Mouse (Mus musculus) liver, embryonic 16.5 days (tissue): ENCODE results near the gene Ak1. TPM values are rescaled to one million over a fixed set of nuclear protein-coding genes. Genes with fewer than 3 reads are reported as not detected.
A peak's percentile ranks its signal among the peaks of the same experiment; 100 is the strongest.

Experiments
- ATAC-seq: fragments of 200-750 bp; cut with Nextera tagmentation; 2 replicates; pipeline ENCODE4 v1.8.0; 2017; ENCODE audit warnings: low read depth, mild to moderate bottlenecking, moderate number of reproducible peaks, moderate library complexity
- H3K27ac ChIP-seq: fragments of 300-500 bp; sonication (generic); 2 replicates; pipeline ENCODE4 v1.5.1; 2014; ENCODE audit warnings: mild to moderate bottlenecking, low read length
- H3K27me3 ChIP-seq: fragments of 300-500 bp; sonication (generic); 2 replicates; pipeline ENCODE4 v1.6.1; 2014; ENCODE audit warnings: low read depth, low read length, mixed read lengths; ENCODE audit not compliant: control insufficient read depth, insufficient read depth
- H3K36me3 ChIP-seq: fragments of 300-500 bp; sonication (generic); 2 replicates; pipeline ENCODE4 v1.6.1; 2014; ENCODE audit warnings: mild to moderate bottlenecking; ENCODE audit not compliant: control insufficient read depth, insufficient read depth
- H3K4me1 ChIP-seq: fragments of 300-500 bp; sonication (generic); 2 replicates; pipeline ENCODE4 v1.6.1; 2014; ENCODE audit warnings: low read depth, low read length, mixed read lengths; ENCODE audit not compliant: control insufficient read depth
- H3K4me2 ChIP-seq: fragments of 300-500 bp; sonication (generic); 2 replicates; pipeline ENCODE4 v1.6.1; 2014; ENCODE audit warnings: low read depth, low read length, mixed read lengths
- H3K4me3 ChIP-seq: fragments of 300-500 bp; sonication (generic); 2 replicates; pipeline ENCODE4 v1.5.1; 2014; ENCODE audit warnings: low read depth, mild to moderate bottlenecking, low read length
- H3K9ac ChIP-seq: fragments of 300-500 bp; sonication (generic); 2 replicates; pipeline ENCODE4 v1.6.1; 2014; ENCODE audit warnings: low read depth, low read length
- H3K9me3 ChIP-seq: fragments of 300-500 bp; sonication (generic); replicated peaks from 2 replicates; pipeline ENCODE4 v1.6.1; 2016; ENCODE audit warnings: low read length; ENCODE audit not compliant: control insufficient read depth
- WGBS: fragments of 180-500 bp; shearing (Covaris S2); extraction: QIAGEN DNeasy Blood & Tissue Kit; methylation state at CpG from one replicate; pipeline ENCODE4 v1.1.7; 2014; ENCODE audit not compliant: insufficient replicate concordance; 5-methylcytosine and 5-hydroxymethylcytosine counted together
- polyA plus RNA-seq: library from polyadenylated mRNA; unstranded; fragments of >200 nt; fragmentation: Nextera tagmentation; extraction: Ambion mirVana; gene quantifications from 2 replicates; pipeline ENCODE4 v1.2.1, GENCODE M21; 2015

The Ak1 gene
- 3.4 and 7.9 TPM in 2 replicates for polyA plus RNA-seq

DNA sequence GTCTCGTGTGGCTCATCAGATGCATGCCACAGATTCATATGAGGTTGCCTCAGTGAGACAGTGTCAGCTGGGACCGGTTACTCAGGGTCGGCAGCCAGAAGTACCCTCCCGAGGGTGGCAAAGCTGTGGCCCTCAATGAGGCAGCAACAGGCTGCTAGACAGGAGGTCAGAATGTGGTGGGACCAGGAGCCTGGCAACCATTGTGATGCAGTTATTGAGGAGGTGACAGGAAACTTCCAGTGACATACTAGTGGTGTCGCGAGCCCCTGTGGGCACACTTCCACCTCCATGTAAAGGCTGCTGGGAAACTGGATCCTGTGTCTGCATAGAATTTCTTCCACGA lies at the start of gene Ak1:
TSS of gene Ak1 (plus strand) at position 242 of the 343 bp plus-strand sequence.
- Histone ChIP-seq H3K9ac (no peak within 1 kb of the TSS), H3K4me2 (no peak within 1 kb of the TSS)
- WGBS = 43% methylated on average over 7 of the region's 7 CpGs

DNA sequence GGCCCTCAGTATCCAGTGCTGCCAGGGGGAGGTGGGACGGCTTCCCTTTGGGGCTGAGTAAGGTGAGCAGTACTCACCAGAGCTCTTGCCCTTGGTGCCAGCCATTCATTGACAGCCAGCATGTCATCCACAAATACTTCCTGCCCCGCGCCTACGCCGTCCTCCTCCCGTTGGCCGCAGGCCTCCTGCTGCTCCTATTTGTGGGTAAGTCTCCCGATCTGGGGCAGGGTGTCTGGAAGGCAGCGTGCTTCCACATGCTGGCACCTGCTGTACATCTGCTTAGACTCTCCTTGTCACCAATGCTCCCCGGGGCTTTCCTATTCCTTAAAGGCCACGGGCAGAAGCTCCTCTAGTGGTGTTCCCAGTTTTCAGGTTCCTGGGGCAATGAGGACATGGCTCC lies 49.4 kb upstream of the Ak1 start:
- H3K27me3 ChIP-seq = no peaks in the 10 kb centered on the region; the same call in 1 of the 2 replicates
- no peak overlapping the region for H3K27ac ChIP-seq
- peaks cover 18% of the 10 kb centered on the region for H3K4me1 ChIP-seq
- no peak overlapping the region for H3K9ac ChIP-seq
- peaks cover 7% of the 10 kb centered on the region; the same call in 1 of the 2 replicates for H3K36me3 ChIP-seq
- peak overlapping the region; percentile 85; the same call in 1 of the 2 replicates for H3K4me2 ChIP-seq
- ATAC-seq = no peak
- no peak overlapping the region for H3K4me3 ChIP-seq
- WGBS = 89% methylated on average over 11 of the region's 11 CpGs
- no peaks in the 10 kb centered on the region for H3K9me3 ChIP-seq

More for the DNA sequence above, at the start of gene Ak1:
- H3K27me3 ChIP-seq = no peaks in the 10 kb centered on the region
- no peak for ATAC-seq
- H3K27ac ChIP-seq = no peak within 1 kb of the TSS
- H3K4me3 ChIP-seq = no peak within 1 kb of the TSS
- peaks cover 25% of the 10 kb centered on the region for H3K4me1 ChIP-seq
- 0 out of 2 replicates have a peak, but pooled peaks cover 2% of the 10 kb centered on the region for H3K9me3 ChIP-seq
- H3K36me3 ChIP-seq = peaks cover 9% of the 10 kb centered on the region

DNA sequence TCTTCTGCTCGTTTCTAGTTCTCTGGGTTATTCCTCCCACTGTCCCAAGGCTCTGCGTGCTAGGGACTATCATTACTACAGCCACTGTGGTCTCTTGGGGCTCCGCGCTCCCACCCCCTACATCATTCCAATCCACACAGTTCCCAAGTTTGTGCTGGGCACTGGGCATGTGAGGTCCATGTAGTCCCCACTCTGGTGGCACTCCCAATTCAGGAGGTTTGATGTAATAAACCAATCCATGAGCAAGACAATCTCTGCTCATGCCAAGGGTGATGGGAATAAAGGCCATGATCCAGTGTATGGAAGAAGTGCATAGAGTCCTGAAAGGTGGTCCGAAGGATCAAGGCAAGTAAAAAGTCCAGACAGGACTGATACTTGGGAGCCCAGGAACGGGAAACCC lies 47.1 kb upstream of the Ak1 start, which contains the start of gene Pip5kl1:
TSS of gene Pip5kl1 (plus strand) at position 301 of the 400 bp plus-strand sequence.
- H3K27ac ChIP-seq = no peak within 1 kb of the TSS

DNA sequence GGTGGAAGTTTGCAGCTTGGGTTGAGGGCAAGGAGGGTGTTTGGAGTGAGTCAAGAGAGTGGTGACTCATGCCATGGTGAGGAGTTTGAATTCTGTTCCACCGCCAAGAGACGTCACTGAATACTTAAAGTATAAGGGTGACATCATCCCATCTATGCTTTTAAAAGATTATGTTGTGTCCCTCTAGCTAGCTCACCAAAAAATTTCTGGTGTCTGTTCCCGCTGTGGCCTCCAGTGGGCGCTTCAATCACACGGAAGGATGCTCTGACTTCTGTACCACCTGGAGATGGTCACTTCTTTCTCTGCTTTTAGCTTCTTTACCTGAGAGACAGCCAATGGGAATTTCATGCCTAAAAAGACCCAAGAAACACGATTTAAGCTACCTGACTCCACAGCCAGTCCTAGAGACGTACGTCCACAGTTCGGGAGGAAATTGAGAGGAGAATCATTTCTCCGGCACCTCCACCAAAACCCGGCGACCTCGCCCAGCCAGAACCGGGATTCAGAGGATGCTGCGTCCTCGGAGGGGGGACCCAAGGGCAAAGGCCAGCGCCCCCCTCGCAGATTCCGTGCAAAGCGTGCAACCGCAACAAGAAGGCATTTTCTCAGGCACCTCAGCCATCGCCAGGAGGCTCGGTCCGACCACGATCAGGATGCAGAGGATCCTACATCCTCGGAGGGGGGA lies 46.5 kb upstream of the Ak1 start:
- peak overlapping the region; percentile 22 for H3K4me3 ChIP-seq
- WGBS = 3% methylated on average over 26 of the region's 26 CpGs
- H3K4me2 ChIP-seq = peak overlapping the region; percentile 51
- no peaks in the 10 kb centered on the region for H3K9me3 ChIP-seq
- H3K36me3 ChIP-seq = peaks cover 5% of the 10 kb centered on the region; the same call in 1 of the 2 replicates
- H3K27me3 ChIP-seq = peaks cover 23% of the 10 kb centered on the region
- no peak overlapping the region for H3K27ac ChIP-seq
- peaks cover 18% of the 10 kb centered on the region for H3K4me1 ChIP-seq
- ATAC-seq = no peak
- no peak overlapping the region for H3K9ac ChIP-seq

More for the DNA sequence above, 47.1 kb upstream of the Ak1 start, which contains the start of gene Pip5kl1:
- Histone ChIP-seq H3K36me3 (peaks cover 5% of the 10 kb centered on the region; the same call in 1 of the 2 replicates), H3K27me3 (peaks cover 18% of the 10 kb centered on the region), H3K9me3 (no peaks in the 10 kb centered on the region), H3K9ac (no peak within 1 kb of the TSS), H3K4me1 (peaks cover 18% of the 10 kb centered on the region), H3K4me2 (peak within 1 kb of the TSS; percentile 51), H3K4me3 (peak within 1 kb of the TSS; percentile 22)
- 71% methylated on average over 6 of the region's 6 CpGs for WGBS
- no peak for ATAC-seq

DNA sequence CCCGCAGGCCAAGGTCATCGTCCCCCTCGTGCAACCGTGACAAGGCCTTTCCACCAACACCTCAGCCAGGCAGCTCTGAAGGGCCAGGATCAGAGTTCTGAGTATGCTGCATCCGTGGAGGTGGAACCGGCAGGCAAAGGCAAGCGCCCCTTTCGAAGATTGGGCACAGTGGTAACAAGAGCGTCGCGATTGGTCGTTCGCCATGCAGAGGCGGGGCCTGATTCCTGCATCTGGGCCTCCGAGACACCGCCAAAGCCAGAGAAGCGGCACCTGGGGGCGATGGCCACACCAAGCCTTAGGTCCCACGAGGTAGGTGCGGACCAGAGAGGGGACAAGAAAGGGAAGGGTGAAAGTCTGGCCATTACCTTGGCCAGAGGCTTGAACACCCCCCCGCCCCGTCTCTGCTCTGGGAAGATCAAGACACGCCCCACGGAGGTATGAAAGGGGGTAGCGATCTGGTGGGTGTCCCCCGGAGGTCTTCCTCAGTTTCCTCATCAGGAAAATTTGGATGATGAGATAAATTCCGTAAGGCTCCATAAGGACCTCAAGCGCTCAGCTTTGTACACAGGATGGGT lies 45.9 kb upstream of the Ak1 start, which contains the start of gene 9430097D07Rik:
TSS of gene 9430097D07Rik (minus strand) at position 99 of the 575 bp plus-strand sequence.
- Histone ChIP-seq H3K9me3 (no peaks in the 10 kb centered on the region), H3K27me3 (peaks cover 25% of the 10 kb centered on the region), H3K4me1 (peaks cover 18% of the 10 kb centered on the region), H3K9ac (no peak within 1 kb of the TSS), H3K4me2 (peak within 1 kb of the TSS; percentile 51), H3K27ac (no peak within 1 kb of the TSS), H3K4me3 (peak within 1 kb of the TSS; percentile 22), H3K36me3 (peaks cover 5% of the 10 kb centered on the region; the same call in 1 of the 2 replicates)
- WGBS = 13% methylated on average over 28 of the region's 28 CpGs
- ATAC-seq = peak; percentile 27

DNA sequence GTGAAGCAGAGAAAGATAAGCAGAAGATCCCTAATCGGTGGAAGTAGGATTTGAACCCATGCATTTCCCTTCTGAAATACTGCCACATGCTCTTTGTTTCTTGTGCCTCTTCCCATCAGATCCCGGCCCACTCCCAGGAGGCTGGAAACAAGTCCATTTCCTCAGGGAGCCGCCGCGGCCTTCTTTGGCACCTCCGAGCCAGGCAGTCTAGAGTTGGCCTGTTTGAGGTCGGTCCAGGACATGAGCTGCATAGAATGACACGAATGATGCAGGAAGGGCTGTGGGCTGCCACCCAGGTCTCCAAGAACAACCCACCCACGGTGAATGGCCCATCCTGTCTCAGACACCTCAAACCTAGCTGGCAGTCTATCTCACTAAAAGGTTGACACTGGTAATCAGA lies 45.0 kb upstream of the Ak1 start:
- 75% methylated on average over 9 of the region's 9 CpGs for WGBS
- H3K9ac ChIP-seq = no peak overlapping the region
- H3K27ac ChIP-seq = no peak overlapping the region
- no peak for ATAC-seq
- no peak overlapping the region for H3K4me3 ChIP-seq
- H3K36me3 ChIP-seq = peaks cover 5% of the 10 kb centered on the region; the same call in 1 of the 2 replicates
- H3K4me2 ChIP-seq = no peak overlapping the region
- peaks cover 15% of the 10 kb centered on the region for H3K4me1 ChIP-seq
- H3K9me3 ChIP-seq = no peaks in the 10 kb centered on the region
- H3K27me3 ChIP-seq = peaks cover 25% of the 10 kb centered on the region

DNA sequence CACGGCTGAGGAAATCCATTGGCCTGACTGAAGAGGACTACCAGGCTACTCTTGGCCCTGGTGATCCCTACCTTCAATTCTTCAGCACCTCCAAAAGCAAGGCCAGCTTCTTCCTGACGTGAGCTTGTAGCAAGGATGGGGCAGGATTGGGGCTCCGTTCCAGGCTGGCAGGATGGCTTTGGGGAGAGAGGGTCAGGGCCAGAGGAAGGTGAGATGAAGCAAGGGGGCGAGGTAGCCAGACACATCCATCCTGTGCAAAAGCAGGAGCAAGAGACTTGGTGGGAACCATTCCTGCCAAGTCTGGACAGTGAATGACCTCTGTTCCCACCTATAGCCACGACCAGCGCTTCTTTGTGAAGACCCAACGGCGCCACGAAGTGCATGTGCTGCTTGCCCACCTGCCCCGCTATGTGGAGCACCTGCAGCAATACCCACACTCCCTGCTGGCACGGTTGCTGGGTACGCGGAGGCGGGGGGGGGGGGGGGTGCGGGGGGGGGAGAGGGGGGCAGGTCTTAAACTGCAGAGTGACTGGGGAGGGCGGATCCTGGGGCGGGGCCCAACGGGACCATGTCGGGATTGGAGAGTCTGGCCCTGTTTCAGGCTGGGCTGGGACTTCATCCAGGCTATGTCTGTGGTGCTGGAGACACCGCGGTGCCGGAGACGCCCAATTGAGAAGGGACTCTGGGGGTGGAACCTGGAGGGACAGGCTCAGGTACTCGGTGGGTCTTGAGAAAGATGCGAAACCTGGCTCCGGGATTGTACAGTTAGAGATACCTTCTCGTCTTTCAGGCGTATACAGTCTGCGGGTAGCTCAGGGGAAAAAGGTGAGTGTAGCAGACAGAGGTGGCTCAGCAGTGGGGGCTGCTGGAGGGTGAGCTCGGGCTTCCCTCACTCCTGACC lies 43.2 kb upstream of the Ak1 start:
- Histone ChIP-seq H3K27ac (no peak overlapping the region), H3K36me3 (no peaks in the 10 kb centered on the region), H3K4me1 (peaks cover 14% of the 10 kb centered on the region), H3K4me2 (no peak overlapping the region), H3K4me3 (no peak overlapping the region), H3K9me3 (no peaks in the 10 kb centered on the region), H3K27me3 (peaks cover 25% of the 10 kb centered on the region), H3K9ac (no peak overlapping the region)
- ATAC-seq = no peak
- WGBS = 39% methylated on average over 24 of the region's 30 CpGs

DNA sequence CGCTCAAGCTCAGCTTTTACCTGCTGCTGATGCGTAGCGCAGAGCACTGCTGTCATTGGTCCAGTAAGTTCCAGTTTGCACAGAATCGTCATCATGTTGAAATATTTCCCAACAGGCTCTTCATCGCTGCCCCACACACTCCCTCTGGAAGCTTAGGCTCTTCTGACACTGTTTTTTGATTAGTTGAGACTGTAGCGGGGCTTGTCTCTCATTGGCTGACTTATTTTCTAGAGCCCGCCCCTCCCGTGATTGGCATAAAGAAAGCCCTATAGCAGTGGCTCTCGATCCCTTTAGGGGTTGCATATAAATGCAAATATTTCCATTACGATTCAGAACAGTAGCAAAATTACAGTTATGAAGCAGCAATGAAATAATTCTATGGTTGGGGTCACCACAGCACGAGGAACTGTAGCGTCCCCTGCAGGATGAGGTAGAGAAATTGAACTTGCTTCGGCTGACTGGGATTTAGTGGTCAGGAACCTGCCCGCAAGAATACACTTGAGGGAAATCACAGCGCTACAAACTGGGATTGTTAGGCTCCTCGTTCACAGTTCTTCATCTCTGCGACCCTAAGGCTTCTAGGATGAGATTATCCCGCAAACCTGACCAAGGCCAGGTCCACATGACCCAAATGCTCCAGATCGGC lies 40.0 kb upstream of the Ak1 start:
- no peak overlapping the region for H3K27ac ChIP-seq
- peak; percentile 57 for ATAC-seq
- peaks cover 25% of the 10 kb centered on the region for H3K27me3 ChIP-seq
- H3K4me3 ChIP-seq = no peak overlapping the region; the same call in 1 of the 2 replicates
- H3K9me3 ChIP-seq = no peaks in the 10 kb centered on the region
- H3K4me1 ChIP-seq = peaks cover 10% of the 10 kb centered on the region; the same call in 1 of the 2 replicates
- H3K9ac ChIP-seq = no peak overlapping the region
- peak overlapping the region; percentile 32; the same call in 1 of the 2 replicates for H3K4me2 ChIP-seq
- 38% methylated on average over 19 of the region's 19 CpGs for WGBS
- no peaks in the 10 kb centered on the region for H3K36me3 ChIP-seq
